Mouse (Mus musculus) ovary, postnatal 10 days (tissue): ENCODE measurements at regions not wholly inside any gene's neighbourhood (a gene's known extent, or its start where the extent isn't known, plus 50 kb on each side); places are given as distances from the start of the nearest gene placed in this dataset.

ENCODE experiments used
- DNase-seq: peaks from one replicate; pipeline ENCODE4 v3.0.0; 2022; ENCODE audit warnings: low spot score

DNA sequence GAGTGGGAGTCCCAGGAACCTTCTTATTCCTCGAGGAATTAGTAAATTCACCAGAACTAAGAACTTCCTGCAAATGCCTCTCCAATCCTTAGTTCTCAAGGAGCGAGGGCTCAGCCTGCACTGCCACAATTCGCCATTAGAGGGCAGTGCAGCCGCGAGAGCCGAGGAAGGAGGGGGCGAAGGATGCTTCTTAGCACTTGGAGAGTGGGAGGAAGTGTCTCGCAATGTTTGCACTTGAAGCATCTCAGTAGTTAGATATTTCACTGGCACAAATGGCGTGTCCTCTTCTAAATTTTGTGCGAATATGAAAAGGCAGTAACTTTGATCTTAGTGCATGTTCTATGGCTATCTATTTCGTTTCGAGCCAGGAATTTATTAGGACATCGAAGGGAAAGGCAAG, 59.0 kb upstream of the Slc30a5 start:
- peak; percentile 71 for DNase-seq

DNA sequence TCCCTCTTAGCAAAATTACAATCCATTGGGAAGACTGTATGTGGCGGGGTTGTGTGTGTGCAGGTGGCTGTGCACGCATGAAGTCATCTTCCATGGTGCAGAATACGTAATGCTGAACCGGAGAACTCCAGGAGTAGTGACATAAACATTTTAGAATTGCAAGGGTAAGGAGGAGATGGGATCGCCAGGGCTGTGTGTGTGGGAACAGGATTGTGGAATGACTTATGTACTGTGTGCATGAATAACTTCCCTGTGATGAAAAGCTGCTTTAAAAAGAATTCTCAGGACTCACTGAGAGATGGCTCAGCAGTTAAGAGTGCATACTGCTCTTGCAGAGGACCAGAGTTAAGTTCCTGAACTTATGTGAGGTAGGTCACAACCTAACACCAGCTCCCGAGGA, 57.2 kb upstream of the Slc30a5 start:
- DNase-seq, result no peak

- DNase-seq, result no peak
Measured at GRCm38 (mm10) chr13:100888481-100888880, 55.3 kb upstream of the Slc30a5 start.

DNA sequence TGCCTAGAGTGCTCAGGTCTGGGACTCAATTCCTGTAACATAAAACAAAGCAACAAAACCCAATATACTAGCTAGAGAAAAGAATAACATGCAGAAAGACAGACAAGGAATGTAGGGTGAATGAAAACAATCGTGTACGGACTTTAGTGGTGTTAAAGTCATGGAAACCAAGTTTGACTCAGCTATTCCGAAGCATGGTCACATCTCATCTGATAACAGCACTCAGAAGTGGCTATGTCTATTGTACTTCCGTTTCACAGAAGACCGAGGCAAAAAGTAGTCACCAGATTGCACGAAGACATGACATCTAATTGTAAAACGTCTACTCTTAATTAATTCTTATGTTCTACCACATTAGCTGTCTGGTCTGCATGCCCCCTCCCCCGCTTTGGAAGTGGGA, 50.5 kb upstream of the Slc30a5 start:
- DNase-seq, result no peak
